Mouse (Mus musculus): Measurements from ENCODE around the gene Srf. TPM values are rescaled to one million over a fixed set of nuclear protein-coding genes. Genes with fewer than 3 reads are reported as not detected.
"Not testable (repeated sequence)": the region's sequence is repeated elsewhere in the genome, so short reads cannot be mapped to it uniquely, and the experiment has no call there.

Gene Srf
- 10 to 100 TPM; 57.3 to 61.0 (median 60.6) TPM for total RNA-seq (2022)

- DNase-seq (ENCODE audit: low spot score in 2 of 2): peak; percentile 91 to 99
These were observed at the start of gene Srf for GRCm38 (mm10) chr17:46555673-46556583. Gene Srf (minus strand): TSS chr17:46556175.

GRCm38 (mm10) chr17:46605126-46605525 is 49.2 kb upstream of the Srf start:
- no peak for DNase-seq (ENCODE audit: low spot score in 2 of 2)

GRCm38 (mm10) chr17:46603229-46603628 is 47.3 kb upstream of the Srf start:
- no peak for DNase-seq (ENCODE audit: low spot score in 2 of 2)

GRCm38 (mm10) chr17:46602212-46602611 is 46.2 kb upstream of the Srf start:
- DNase-seq (ENCODE audit: low spot score in 2 of 2): no peak

DNA sequence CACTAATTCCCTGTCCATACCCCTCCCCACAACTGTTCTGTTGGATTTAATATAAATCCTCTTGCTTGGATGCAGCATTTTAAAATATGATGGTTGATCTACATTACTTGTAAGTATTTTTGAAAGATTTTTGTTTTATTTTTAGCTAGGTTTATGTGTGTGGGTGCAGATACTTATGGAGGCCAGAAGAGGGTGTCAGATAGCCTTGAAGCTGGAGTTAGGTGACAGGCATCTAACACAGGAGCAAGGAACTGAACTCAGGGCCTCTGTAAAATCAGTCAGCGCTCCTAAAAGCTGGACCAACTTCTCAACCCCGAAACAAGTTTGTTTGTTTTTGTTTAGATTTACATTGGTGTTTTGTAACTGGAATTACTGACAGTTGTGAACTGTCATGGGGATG is 44.6 kb upstream of the Srf start:
- DNase-seq (ENCODE audit: low spot score in 2 of 2): no peak

DNA sequence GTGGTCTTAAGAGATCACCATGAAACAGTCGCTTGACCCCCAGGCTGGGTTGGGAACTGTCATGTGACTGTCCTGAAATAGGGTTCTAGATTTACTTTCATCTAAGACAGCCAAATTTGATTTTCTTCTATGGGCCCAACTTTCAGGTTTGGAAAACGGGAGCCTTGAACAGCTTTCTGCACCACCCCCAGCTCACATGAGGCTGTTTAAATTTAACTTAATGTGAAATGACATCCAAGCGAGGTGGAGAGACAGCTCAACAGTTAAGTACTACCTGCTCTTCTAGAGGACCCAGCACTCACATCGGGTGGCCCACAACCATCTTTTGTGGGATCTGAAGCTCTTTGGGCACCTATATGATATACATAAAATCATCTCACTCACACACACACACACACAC is 43.0 kb upstream of the Srf start:
- no peak for DNase-seq (ENCODE audit: low spot score in 2 of 2)

DNA sequence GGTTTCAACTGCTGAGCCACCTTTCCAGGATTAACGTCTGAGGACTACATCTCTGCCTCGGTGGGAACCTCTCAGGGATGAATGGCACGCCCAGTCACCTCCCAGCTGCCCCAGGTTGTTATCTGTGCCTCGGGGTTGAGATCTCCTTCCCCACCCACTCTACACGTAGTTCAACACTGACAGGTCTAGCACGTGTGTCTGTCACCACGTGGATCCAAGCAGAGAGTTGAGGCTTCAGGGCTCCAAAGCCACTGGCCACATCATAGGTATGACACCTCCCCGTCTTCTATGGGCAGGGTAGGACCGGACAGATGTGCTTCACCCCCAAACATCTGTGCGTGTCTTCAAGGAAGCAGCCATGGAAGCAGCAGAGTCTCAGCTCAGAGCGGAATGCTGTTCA is 42.0 kb upstream of the Srf start:
- DNase-seq (ENCODE audit: low spot score in 2 of 2): no peak

GRCm38 (mm10) chr17:46595336-46595735 is 39.4 kb upstream of the Srf start:
- DNase-seq (ENCODE audit: low spot score in 2 of 2): no peak

DNA sequence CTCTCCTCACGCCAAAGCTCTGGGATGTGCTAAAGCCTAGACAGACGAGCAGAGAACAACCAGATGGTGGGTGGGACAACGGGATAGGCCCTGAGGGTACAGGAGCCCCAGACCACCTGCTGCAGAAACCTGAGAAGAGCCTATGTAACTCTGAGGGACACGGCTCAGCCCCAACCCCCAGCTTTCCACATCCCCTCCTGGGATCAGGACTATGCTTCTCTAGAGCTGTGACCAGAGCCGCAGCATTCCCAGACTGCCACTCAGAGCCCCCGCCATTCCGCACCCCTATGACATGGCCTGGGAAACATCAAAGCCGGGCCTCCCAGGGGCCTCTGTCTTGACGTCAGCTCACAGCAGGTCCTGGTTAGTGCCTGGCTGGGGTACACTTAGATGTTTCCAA is 38.6 kb upstream of the Srf start:
- no peak for DNase-seq (ENCODE audit: low spot score in 2 of 2)

- DNase-seq (ENCODE audit: low spot score in 2 of 2): no peak
These were observed 37.1 kb upstream of the Srf start for GRCm38 (mm10) chr17:46593124-46593523.

DNA sequence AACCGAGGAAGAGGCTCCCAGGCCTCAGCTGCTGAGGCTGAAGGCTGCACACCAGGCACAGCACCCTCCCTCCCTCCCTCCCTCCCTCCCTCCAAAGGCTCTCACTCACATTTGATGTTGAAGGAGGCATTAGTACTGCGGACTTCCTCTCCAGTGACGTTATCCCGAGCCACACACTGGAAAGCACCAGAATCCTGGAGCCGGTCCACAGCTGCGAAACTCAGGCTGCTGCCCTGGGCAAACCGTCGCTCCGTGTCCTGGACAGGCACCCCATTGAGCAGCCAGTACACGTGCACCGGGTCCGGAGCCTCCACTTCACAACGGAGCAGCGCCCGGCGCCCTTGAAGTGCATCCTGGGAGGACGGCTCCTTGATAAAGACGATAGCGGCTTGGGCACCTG is 35.4 kb upstream of the Srf start:
- DNase-seq (ENCODE audit: low spot score in 2 of 2): no peak

DNA sequence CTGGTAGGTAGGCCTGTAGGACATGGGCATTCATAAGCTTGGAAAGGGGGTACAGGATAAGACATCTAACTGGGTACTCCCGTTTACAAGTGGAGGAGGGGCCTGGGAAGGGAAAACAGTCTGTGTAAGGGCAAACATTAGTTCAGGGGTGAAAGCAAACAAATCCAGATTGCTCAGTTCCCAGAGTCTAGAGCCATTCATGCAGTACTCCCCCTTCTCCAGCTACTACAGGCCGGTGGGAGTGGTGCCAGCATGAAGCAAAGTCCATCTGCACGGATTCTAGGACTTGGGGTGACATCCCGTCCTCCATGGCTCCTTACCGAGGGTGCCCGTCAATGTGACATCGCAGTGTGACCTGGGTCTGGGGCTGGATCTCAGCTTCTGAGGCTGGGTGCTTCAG is 34.5 kb upstream of the Srf start:
- DNase-seq (ENCODE audit: low spot score in 2 of 2): no peak

DNA sequence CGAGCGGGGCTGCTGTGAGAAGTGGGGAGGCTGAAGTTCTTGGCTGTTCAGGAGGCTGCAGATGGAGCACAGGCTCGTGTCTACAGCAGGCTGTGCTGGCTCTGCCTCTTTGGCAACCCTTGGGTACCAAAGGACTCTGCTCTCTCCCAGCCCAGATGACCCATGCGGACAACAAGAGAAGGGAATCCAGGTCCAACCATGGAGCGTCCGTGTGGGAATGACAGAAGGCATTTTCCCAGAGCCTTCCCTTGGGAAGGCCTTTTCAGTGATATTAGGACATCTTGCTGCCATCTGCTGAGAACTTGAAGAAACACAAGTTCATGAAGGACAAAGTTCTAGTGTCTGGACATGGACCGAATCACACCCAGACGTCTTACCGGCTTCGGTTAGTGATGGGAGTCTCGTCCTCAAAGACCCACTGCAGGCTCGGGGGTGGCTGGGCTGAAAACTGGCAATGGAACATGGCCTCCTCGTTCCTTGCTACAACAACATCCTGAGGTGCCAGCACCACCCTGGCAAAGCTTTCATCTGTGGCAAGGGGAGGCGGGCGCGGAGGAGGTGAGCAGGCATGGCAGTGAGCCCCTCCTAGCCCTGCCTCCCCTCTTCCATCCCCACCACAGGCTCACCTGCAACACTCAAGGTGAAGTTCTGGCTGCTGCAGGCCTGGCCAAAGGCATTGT is 33.8 kb upstream of the Srf start:
- DNase-seq (ENCODE audit: low spot score in 2 of 2): no peak

GRCm38 (mm10) chr17:46588913-46589312 is 32.9 kb upstream of the Srf start:
- no peak for DNase-seq (ENCODE audit: low spot score in 2 of 2)

DNA sequence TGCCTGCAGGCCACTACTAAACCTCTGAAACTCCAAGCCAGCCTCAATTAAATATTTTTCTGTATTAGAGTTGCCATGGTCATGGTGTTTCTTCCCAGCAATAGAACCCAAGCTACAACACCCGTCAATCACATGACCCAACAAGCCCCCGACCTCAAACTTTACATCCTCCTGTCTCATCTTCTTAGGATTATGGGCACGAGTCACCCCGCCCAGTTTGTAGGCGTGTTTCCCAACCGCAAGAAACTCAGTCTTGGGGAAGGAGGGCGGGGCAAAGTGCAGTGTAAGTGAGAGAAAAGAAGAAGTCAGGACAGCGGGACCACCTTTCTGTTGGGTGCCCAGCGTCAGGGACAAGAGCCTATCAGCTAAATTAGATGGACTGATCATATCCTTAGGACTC is 32.2 kb upstream of the Srf start:
- DNase-seq (ENCODE audit: low spot score in 2 of 2): no peak

- no peak for DNase-seq (ENCODE audit: low spot score in 2 of 2)
These were observed 30.4 kb upstream of the Srf start for GRCm38 (mm10) chr17:46586327-46586726.

DNA sequence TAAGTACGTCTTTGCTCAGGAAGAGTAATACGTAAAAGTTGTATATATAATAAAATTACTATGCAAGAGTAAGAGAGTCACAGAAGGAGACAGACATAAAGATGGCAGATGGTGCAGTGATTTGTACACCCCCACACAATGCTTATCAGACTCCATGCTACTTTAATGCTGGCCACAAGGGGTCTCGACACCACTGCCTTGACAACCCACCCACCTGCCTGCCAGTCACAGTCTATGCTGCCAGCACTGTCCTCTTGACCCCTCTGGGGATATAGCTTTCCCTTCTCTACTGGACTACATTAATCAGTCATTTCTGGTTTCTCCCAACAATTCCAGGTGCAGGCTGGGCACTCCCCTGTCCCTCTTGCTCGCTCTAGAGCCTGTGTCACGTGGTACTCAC is 22.7 kb upstream of the Srf start:
- DNase-seq (ENCODE audit: low spot score in 2 of 2): no peak

GRCm38 (mm10) chr17:46576070-46576469 is 20.1 kb upstream of the Srf start:
- no peak for DNase-seq (ENCODE audit: low spot score in 2 of 2)

GRCm38 (mm10) chr17:46574535-46574934 is 18.6 kb upstream of the Srf start:
- DNase-seq (ENCODE audit: low spot score in 2 of 2): no peak

- no peak for DNase-seq (ENCODE audit: low spot score in 2 of 2)
These were observed 15.0 kb upstream of the Srf start for GRCm38 (mm10) chr17:46571005-46571404.

- DNase-seq (ENCODE audit: low spot score in 2 of 2): no peak
These were observed 3.2 kb upstream of the Srf start for GRCm38 (mm10) chr17:46559146-46559545.

DNA sequence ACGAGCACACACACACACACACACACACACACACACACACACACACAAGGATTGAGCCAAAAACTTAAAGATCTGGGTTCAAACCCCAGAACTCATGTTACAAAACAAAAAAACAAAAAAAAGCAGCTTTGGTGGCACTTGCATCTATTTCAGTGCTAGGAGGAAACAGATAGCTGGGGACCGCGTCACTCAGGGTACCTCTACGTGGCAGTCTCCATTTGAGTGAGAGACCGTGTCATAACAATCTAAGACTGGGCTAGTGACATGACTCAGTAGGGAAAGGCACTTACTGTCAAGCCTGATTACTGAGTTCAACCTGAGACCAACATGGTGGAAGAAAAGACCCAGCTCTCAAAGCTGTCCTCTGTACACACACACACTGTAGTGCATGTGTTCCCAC is 2.2 kb upstream of the Srf start:
- DNase-seq (ENCODE audit: low spot score in 2 of 2): no peak

DNA sequence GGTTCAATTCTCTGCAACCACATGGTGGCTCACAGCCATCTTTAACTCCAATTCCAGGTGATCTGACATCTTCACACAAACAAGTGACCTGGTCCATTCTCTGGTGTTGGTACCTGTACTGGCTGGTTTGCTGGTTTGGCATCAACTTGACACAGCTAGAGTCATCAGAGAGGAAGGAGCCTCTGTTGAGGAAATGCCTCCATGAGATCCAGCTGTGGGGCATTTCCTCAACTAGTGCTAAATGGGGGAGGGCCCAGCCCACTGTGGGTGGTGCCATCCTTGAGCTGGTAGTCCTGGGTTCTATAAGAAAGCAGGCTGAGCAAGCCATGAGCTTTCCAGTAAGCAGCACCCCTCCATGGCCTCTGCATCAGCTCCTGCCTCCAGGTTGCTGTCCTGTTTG is 1.3 kb upstream of the Srf start:
- DNase-seq (ENCODE audit: low spot score in 2 of 2): not testable (repeated sequence)

All from left cerebral cortex, adult 8-10 months (tissue).